Comparison of ENCODE assay signal across 8 mouse cellular contexts in genomic region chr4:82508281-82508687, GRCm38 (mm10).
DNase-seq lines count a peak whose midpoint lies in the region; ATAC-seq and TF ChIP-seq lines count a peak whose summit lies in the region.

No protein-coding gene starts in this region.

- WGBS in heart, embryonic 14.5 days: 9% methylated on average over 7 of the region's 7 CpGs
- 8% methylated on average over 7 of the region's 7 CpGs for WGBS in neural tube, embryonic 11.5 days

- peaks cover 56% of the 10 kb centered on the region for H3K4me1 ChIP-seq in E14TG2a.4 (replicated peaks; ENCODE audit: low read depth, low read length)
- H3K4me1 ChIP-seq in heart, embryonic 14.5 days (ENCODE audit: control insufficient read depth in 2 of 2, insufficient read depth in 2 of 2, low read length in 2 of 2): peaks cover 0 to 24% of the 10 kb centered on the region in 2 experiments
- H3K4me1 ChIP-seq in neural tube, embryonic 11.5 days (ENCODE audit: control insufficient read depth, insufficient read depth, low read length): peaks cover 47% of the 10 kb centered on the region

- H3K36me3 ChIP-seq in E14TG2a.4 (ENCODE audit: insufficient read depth, low read length): no peaks in the 10 kb centered on the region
- H3K36me3 ChIP-seq in heart, embryonic 14.5 days (ENCODE audit: control insufficient read depth, insufficient read depth, low read length): no peaks in the 10 kb centered on the region
- H3K36me3 ChIP-seq in neural tube, embryonic 11.5 days (ENCODE audit: control insufficient read depth, insufficient read depth, low read length): no peaks in the 10 kb centered on the region

- peak overlapping the region; percentile 100 for H3K9ac ChIP-seq in heart, embryonic 14.5 days (ENCODE audit: low read length)
- H3K9ac ChIP-seq in neural tube, embryonic 11.5 days (ENCODE audit: low read length): peak overlapping the region; percentile 47

- peak; percentile 89 for DNase-seq in R1 (ENCODE audit: low read depth, low spot score)
- DNase-seq in kidney, postnatal 10 days: peak; percentile 63
- peak; percentile 21 for DNase-seq in neural tube, embryonic 11.5 days (ENCODE audit: low spot score)
- no peak for DNase-seq in urinary bladder, adult 2 months (ENCODE audit: low spot score)
- DNase-seq in spleen, postnatal 36 days (ENCODE audit: low spot score in 2 of 2): no peak
- no peak for DNase-seq in urinary bladder, postnatal 10 days (ENCODE audit: low spot score)

- H3K27ac ChIP-seq in heart, embryonic 14.5 days (replicated peaks in 1 of 2; ENCODE audit: control insufficient read depth in 1 of 2, insufficient read depth in 1 of 2, low read depth in 2 of 2, low read length in 2 of 2): peak overlapping the region; percentile 100
- peak overlapping the region; percentile 98; the same call in 1 of the 2 replicates for H3K27ac ChIP-seq in neural tube, embryonic 11.5 days (ENCODE audit: low read depth, low read length)

- H3K9me3 ChIP-seq in E14TG2a.4 (ENCODE audit: low read length): no peaks in the 10 kb centered on the region
- H3K9me3 ChIP-seq in heart, embryonic 14.5 days (ENCODE audit: control insufficient read depth, low read length): no peaks in the 10 kb centered on the region
- no peaks in the 10 kb centered on the region for H3K9me3 ChIP-seq in neural tube, embryonic 11.5 days (ENCODE audit: control insufficient read depth, low read length)

- ATAC-seq in heart, embryonic 14.5 days (ENCODE audit: insufficient number of reproducible peaks, insufficient read depth, low FRiP score, low read depth): no peak
- no peak for ATAC-seq in neural tube, embryonic 11.5 days (ENCODE audit: insufficient read depth, low FRiP score, low TSS enrichment)

- no peaks in the 10 kb centered on the region for H3K27me3 ChIP-seq in E14TG2a.4 (ENCODE audit: insufficient read depth, low read length)
- H3K27me3 ChIP-seq in heart, embryonic 14.5 days (ENCODE audit: control insufficient read depth, insufficient read depth, low read length): no peaks in the 10 kb centered on the region
- H3K27me3 ChIP-seq in neural tube, embryonic 11.5 days (ENCODE audit: control insufficient read depth, insufficient read depth, low read length): no peaks in the 10 kb centered on the region

- no peak for TF ChIP-seq CTCF in E14TG2a.4 (conservative IDR thresholded peaks at IDR 0.05; ENCODE audit: low read length)

- H3K4me3 ChIP-seq in E14TG2a.4 (replicated peaks; ENCODE audit: low read length): peak overlapping the region; percentile 86
- H3K4me3 ChIP-seq in heart, embryonic 14.5 days (ENCODE audit: control insufficient read depth in 1 of 2, insufficient read depth in 1 of 2, low read depth in 1 of 2, low read length in 2 of 2): peak overlapping the region; percentile 93 to 96
- peak overlapping the region; percentile 15 for H3K4me3 ChIP-seq in neural tube, embryonic 11.5 days (ENCODE audit: low read depth, low read length)

- peak overlapping the region; percentile 97 for H3K4me2 ChIP-seq in heart, embryonic 14.5 days (ENCODE audit: low read length)
- peak overlapping the region; percentile 93 for H3K4me2 ChIP-seq in neural tube, embryonic 11.5 days (ENCODE audit: low read depth)

Comparison
In these comparisons a context has a peak if more than half of its experiments do, and no peak if none do; other contexts are left out.
1. H3K4me3 ChIP-seq: peak in every context shown above with its lines; median percentile 94 in heart, embryonic 14.5 days; 86 in E14TG2a.4; 15 in neural tube, embryonic 11.5 days.
2. DNase-seq: peak in R1 (single experiment), kidney, postnatal 10 days (single experiment) and neural tube, embryonic 11.5 days (single experiment); none in urinary bladder, adult 2 months (single experiment), spleen, postnatal 36 days (0 of 2) and urinary bladder, postnatal 10 days (single experiment).